Mouse (Mus musculus): ENCODE data around the gene Mlf1. TPM values are rescaled to one million over a fixed set of nuclear protein-coding genes. Genes with fewer than 3 reads are reported as not detected.

Mlf1 gene
- polyA plus RNA-seq, 1 experiment: 6.8 TPM

GRCm38 (mm10) chr3:67358376-67358775 lies 15.5 kb upstream of the Mlf1 start:
- DNase-seq: no peak
- H3K4me1 ChIP-seq (ENCODE audit: control insufficient read depth, insufficient read depth, low read length): no peaks in the 10 kb centered on the region
- TF ChIP-seq CTCF (IDR thresholded peaks at IDR 0.05; ENCODE audit: insufficient read depth, low read length): no peak
- TF ChIP-seq POLR2A (IDR thresholded peaks at IDR 0.05; ENCODE audit: borderline replicate concordance, extremely low read depth, low read depth, low read length): no peak
- WGBS: 86% methylated on average over 7 of the region's 7 CpGs
- H3K4me3 ChIP-seq (replicated peaks; ENCODE audit: extremely low read depth, low read depth, low read length): no peak overlapping the region

DNA sequence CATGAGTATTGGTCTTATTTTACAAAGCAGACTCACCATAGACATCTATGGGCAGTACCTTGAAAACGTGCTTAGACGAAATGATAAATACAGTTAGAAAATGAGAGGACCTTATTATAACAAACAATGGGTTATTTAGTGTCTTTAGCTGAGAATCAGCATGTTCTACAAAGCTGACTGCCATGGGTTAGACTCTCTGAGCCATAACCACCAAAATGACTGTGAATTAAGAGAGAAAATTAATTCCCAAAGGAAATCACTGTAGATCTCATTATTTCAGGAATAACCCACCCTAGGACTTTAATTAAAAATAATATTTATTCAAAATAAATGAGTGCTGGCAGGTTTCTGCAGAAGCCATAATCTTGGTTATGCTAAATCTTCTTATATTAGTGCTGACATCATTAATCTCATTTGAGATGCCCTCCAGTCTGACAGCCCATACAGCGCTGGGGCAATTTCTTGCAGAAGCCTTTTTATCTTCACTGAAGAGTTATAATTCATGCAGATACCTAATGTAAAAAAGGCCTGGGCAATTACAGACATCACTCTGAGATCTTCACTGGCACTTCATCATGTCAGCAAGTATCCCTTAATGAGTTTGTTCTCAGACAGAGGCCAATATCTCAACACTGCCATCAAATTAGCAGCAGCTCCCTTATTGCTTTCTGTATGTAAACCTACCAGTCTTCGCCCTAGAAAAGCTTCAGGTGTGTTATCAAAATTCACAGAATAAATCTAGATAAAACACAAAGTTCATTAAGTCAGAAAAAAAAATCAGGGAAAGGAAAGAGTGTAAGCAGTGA lies 7.6 kb upstream of the Mlf1 start:
- DNase-seq: no peak
- Histone ChIP-seq H3K4me1 (ENCODE audit: control insufficient read depth, insufficient read depth, low read length) (no peaks in the 10 kb centered on the region), H3K4me3 (replicated peaks; ENCODE audit: extremely low read depth, low read depth, low read length) (no peak overlapping the region)
- 66% methylated on average over 4 of the region's 4 CpGs for whole genome bisulfite sequencing
- TF ChIP-seq POLR2A (IDR thresholded peaks at IDR 0.05; ENCODE audit: borderline replicate concordance, extremely low read depth, low read depth, low read length) (no peak), CTCF (IDR thresholded peaks at IDR 0.05; ENCODE audit: insufficient read depth, low read length) (no peak)

DNA sequence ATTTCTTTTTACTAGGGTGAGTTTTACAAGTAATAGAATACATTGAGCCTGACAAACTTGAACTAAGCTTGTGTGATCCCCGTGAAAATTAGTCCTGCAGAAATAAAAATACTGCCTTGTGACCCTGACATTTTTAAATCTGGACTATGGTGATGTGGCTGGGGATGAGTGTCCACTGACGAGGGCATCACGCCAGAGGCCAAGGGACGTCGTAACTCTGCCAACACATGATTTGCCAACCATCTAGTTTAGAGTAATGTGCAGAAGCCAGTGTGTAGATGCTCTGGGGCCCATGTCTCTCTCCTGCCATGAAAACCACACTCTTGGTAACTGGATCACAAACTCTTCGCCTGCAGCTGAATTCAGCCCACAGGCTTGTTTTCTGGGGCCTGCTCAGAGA lies 6.4 kb upstream of the Mlf1 start:
- no peaks in the 10 kb centered on the region for H3K4me1 ChIP-seq (ENCODE audit: control insufficient read depth, insufficient read depth, low read length)
- no peak for TF ChIP-seq POLR2A (IDR thresholded peaks at IDR 0.05; ENCODE audit: borderline replicate concordance, extremely low read depth, low read depth, low read length)
- TF ChIP-seq CTCF (IDR thresholded peaks at IDR 0.05; ENCODE audit: insufficient read depth, low read length): no peak
- 61% methylated on average over 6 of the region's 6 CpGs for WGBS
- DNase-seq: no peak
- H3K4me3 ChIP-seq (replicated peaks; ENCODE audit: extremely low read depth, low read depth, low read length): no peak overlapping the region

DNA sequence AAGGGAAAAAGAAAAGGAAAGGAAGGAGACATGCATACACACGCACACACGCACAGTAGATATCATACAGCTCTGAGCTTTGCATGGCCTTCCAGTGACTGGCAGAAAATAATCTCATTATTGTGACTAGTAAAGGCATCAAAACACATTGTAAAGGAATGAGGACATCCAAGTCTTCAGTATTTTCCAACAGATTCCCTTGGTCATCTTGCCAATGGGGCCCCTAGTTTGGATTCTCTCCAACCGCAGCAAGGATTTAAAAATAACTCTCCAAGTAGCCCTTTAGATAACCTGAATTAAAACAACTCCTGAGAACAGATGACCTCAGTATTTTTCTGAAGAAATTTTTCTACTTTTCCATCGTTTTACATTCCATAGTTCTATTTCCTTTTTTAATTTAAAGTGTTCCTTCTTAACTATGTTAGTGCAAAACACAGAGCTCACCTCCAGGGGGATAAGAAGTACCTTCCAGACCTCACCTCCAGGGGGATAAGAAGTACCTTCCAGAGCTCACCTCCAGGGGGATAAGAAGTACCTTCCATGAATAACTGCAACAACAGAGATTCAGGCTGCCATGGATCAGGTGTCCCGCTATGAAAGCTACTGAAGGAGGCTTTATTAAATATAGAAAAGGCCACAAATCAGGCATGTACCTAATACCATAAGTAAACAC lies 4.4 kb upstream of the Mlf1 start:
- DNase-seq: no peak
- no peak for TF ChIP-seq POLR2A (IDR thresholded peaks at IDR 0.05; ENCODE audit: borderline replicate concordance, extremely low read depth, low read depth, low read length)
- H3K4me1 ChIP-seq (ENCODE audit: control insufficient read depth, insufficient read depth, low read length): no peaks in the 10 kb centered on the region
- 64% methylated on average over 5 of the region's 5 CpGs for WGBS
- H3K4me3 ChIP-seq (replicated peaks; ENCODE audit: extremely low read depth, low read depth, low read length): no peak overlapping the region

DNA sequence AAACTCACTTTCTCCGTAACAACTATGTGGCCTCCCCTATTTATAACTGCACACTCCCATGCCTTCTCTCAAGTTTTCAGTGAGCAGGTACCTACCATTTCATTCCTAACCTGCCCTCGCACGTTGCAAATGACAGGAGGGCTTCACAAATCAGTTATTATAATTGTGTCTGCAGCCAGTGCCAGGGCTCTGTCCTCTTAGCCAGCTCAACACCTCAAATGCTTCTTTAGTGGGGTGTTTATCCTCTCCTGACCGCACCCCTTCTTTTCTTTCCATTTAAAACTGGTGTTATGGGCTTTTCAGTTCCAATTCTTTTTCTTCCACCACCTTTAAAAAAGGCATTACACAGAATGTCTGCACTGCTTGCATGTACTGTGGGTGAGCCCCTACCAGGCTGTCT lies 1.7 kb upstream of the Mlf1 start:
- no peak overlapping the region for H3K4me3 ChIP-seq (replicated peaks; ENCODE audit: extremely low read depth, low read depth, low read length)
- TF ChIP-seq CTCF (IDR thresholded peaks at IDR 0.05; ENCODE audit: insufficient read depth, low read length) (no peak), POLR2A (IDR thresholded peaks at IDR 0.05; ENCODE audit: borderline replicate concordance, extremely low read depth, low read depth, low read length) (no peak)
- WGBS: 80% methylated on average over 4 of the region's 4 CpGs
- H3K4me1 ChIP-seq (ENCODE audit: control insufficient read depth, insufficient read depth, low read length): no peaks in the 10 kb centered on the region
- DNase-seq: no peak

- DNase-seq: no peak
- Histone ChIP-seq H3K4me3 (replicated peaks; ENCODE audit: extremely low read depth, low read depth, low read length) (no peak overlapping the region), H3K4me1 (ENCODE audit: control insufficient read depth, insufficient read depth, low read length) (no peaks in the 10 kb centered on the region)
- 35% methylated on average over 5 of the region's 5 CpGs for WGBS
- TF ChIP-seq CTCF (IDR thresholded peaks at IDR 0.05; ENCODE audit: insufficient read depth, low read length) (no peak), POLR2A (IDR thresholded peaks at IDR 0.05; ENCODE audit: borderline replicate concordance, extremely low read depth, low read depth, low read length) (no peak)
These were observed 1.1 kb upstream of the Mlf1 start for GRCm38 (mm10) chr3:67372781-67373180.

DNA sequence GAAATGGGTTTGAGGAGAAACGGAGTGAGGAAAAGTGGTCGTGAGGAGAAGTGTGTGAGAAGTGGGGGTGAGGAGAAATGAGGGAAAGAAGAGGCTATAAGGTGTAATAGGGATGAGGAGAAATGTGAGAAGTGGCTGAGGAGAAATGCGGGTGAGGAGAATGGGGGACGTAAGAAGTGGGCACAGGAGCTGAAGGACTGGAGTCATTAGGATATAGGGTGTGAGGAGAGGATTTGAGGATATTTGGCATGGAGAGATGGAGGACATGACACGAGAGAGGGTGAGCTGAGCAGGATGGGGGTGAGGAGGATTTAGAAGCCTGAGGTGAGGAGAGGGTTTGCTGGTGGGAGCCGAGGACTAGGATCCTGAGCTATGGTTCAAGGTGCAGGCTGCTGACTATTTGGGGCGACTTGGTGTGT lies 472 bp downstream of the Mlf1 start:
- no peak for DNase-seq
- peak overlapping the region; percentile 53 for H3K4me3 ChIP-seq (replicated peaks; ENCODE audit: extremely low read depth, low read depth, low read length)
- no peaks in the 10 kb centered on the region for H3K4me1 ChIP-seq (ENCODE audit: control insufficient read depth, insufficient read depth, low read length)
- no peak for TF ChIP-seq CTCF (IDR thresholded peaks at IDR 0.05; ENCODE audit: insufficient read depth, low read length)
- TF ChIP-seq POLR2A (IDR thresholded peaks at IDR 0.05; ENCODE audit: borderline replicate concordance, extremely low read depth, low read depth, low read length): no peak
- 29% methylated on average over 7 of the region's 7 CpGs for WGBS

GRCm38 (mm10) chr3:67375063-67375462 lies 1.2 kb downstream of the Mlf1 start, which contains the start of gene Gm17402:
Gm17402 (minus strand) TSS chr3:67375163.
- no peak for DNase-seq
- H3K4me1 ChIP-seq (ENCODE audit: control insufficient read depth, insufficient read depth, low read length): no peaks in the 10 kb centered on the region
- TF ChIP-seq CTCF (IDR thresholded peaks at IDR 0.05; ENCODE audit: insufficient read depth, low read length): no peak
- no peak for TF ChIP-seq POLR2A (IDR thresholded peaks at IDR 0.05; ENCODE audit: borderline replicate concordance, extremely low read depth, low read depth, low read length)
- H3K4me3 ChIP-seq (replicated peaks; ENCODE audit: extremely low read depth, low read depth, low read length): peak within 1 kb of the TSS; percentile 53
- 29% methylated on average over 3 of the region's 3 CpGs for WGBS

DNA sequence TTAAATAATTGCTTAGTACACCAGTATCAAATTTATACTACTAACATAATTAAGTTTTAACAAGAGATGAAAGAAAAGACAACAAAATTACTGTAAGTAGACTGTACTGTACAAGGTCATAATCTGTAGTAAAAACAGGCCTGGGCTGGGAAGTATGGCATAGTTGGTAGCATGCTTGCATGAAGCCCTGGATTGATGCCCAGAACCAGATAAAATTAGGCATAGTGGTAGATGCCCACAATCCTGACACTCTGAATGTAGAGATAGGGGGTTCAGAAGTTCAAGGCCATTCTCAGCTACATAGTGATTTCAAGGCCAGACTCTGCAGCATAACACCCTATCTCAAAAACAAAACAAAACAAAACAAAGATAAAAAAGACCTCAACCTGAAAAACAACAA lies 4.3 kb downstream of the Mlf1 start:
- TF ChIP-seq POLR2A (IDR thresholded peaks at IDR 0.05; ENCODE audit: borderline replicate concordance, extremely low read depth, low read depth, low read length) (no peak), CTCF (IDR thresholded peaks at IDR 0.05; ENCODE audit: insufficient read depth, low read length) (no peak)
- DNase-seq: no peak
- no peaks in the 10 kb centered on the region for H3K4me1 ChIP-seq (ENCODE audit: control insufficient read depth, insufficient read depth, low read length)
- H3K4me3 ChIP-seq (replicated peaks; ENCODE audit: extremely low read depth, low read depth, low read length): no peak overlapping the region

All from lung, adult 2 months (tissue).